Mouse (Mus musculus): ENCODE data around the gene Mrpl49.
"Not testable (repeated sequence)": the region's sequence is repeated elsewhere in the genome, so short reads cannot be mapped to it uniquely, and the experiment has no call there.

Gene Mrpl49

DNA sequence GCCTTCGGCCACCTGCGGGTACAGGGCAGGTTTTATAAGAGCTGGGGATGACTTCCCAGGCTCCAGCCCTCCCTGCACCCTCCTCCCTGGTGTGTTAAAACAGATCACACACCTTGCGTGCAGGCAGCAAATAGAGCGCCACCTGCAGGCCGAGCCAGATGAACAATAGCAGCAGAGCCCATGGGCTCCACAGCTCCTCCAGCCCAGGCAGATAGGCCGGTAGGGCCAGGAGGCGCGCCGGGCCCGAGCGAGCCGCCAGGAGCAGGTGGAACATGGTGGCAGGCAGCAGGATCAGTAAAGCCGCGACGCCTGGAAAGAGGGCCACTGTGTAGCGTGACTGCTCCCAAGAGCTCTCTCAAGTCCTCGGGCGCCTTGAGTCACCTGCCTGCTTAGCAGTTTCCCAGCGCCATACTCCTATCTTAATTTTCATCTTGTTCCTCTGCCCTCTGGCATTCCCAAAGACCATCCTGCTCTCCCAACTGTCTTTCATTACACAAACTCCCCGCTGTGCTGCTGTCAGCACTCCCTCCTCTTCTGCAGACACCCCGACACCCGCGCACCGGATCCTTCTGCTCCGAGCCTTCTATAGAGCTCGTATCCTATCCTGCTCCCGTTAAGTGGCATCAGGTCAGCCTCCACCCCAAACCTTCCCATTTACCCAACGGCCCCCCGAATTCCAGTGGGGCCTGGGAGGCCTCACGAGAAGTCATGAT, 9.6 kb upstream of the Mrpl49 start:
- peak; percentile 91 for DNase-seq

GRCm38 (mm10) chr19:6066571-6066970, 9.0 kb upstream of the Mrpl49 start:
- DNase-seq = no peak

DNA sequence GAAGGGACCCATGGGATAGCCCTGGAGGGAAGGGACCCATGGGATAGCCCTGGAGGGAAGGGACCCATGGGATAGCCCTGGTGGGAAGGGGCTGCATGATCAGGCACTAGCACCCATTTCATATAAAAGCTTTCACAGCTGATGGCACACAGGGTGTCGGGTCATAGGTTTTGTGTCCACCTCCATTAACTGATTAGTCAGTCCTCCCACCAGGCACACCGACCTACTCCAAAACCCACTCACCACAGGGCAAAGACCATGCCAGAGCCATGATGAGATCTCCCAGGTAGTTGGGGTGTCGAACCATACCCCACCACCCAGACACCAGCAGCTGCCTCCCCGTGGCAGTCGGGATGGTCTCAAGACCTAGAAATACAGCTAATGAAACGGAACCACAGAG, 5.5 kb upstream of the Mrpl49 start:
- no peak for DNase-seq

DNA sequence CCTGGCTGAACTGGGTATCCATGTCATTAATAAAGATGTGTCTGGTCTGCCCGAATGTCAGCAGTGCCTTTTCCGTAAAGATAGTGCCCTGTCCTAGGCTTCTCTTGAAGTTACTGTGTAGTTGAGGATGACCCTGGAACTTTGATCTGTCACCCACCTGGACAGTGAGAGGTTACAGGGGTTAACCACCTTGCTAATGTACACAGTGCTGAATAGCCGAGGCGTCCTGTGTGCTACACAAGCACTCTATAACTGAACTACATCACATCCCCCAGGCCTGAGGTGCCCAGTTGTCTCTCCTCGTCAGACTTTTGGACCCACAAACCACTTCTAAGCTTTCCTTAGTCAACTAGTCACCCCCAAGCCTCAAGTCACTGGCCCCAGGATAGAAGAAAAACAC, 4.8 kb upstream of the Mrpl49 start:
- DNase-seq = no peak

DNA sequence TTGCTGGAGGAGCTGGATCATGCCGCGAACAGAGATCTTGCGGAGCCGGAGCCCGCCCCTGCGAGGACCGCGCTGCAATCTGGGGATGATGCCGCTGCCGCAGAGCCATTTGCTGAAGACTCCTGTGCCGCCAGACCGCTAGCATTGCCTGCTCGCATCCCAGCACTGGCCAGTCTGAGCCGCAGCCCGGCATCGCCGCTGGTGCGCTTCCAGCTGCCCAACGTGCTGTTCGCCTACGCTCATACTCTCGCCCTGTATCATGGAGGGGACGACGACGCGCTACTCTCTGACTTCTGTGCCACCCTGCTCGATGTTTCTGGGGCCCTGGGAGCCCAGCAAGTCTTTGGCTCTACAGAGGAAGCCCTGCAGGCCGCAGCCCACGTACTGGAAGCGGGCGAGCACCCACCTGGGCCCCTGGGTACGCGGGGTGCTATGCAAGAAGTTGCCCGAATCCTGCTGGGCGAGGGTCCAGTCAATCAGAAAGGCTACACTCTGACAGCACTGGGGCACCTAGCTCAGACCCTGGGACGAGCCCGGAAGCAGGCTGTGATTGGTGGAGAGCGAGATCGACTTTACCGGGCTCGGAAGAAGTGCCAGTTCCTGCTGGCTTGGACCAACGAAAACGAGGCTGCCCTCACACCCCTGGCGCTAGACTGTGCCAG, 4.2 kb upstream of the Mrpl49 start:
- peak; percentile 69 for DNase-seq

GRCm38 (mm10) chr19:6061021-6061533, 3.5 kb upstream of the Mrpl49 start, which contains the start of gene Znhit2:
Znhit2 (plus strand) TSS chr19:6061192.
- DNase-seq = peak; percentile 93

GRCm38 (mm10) chr19:6058966-6059365, 1.4 kb upstream of the Mrpl49 start:
- no peak for DNase-seq

GRCm38 (mm10) chr19:6058513-6058912, 928 bp upstream of the Mrpl49 start:
- no peak for DNase-seq

GRCm38 (mm10) chr19:6056696-6057095, 889 bp downstream of the Mrpl49 start:
- DNase-seq = no peak

GRCm38 (mm10) chr19:6054296-6054695, 3.3 kb downstream of the Mrpl49 start:
- DNase-seq = no peak

DNA sequence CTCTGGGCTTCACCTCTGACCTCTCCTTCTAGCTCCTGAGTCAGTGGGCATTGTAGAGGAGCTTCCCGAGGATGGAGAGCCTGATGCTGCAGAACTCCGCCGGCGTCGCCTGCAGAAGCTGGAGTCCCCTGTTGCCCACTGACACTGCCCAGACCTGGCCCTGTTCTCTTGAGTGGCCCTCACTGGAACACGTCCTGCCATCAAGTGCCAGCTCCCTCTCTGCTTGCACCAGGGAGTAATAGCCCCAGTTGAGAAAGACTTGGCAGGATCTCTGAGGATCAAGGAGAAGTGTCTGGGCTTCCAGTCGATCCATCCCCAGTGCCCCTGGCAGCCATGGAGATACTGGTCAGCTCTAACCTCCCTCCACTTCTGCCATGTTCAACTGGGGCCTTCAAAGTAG, 5.1 kb downstream of the Mrpl49 start:
- DNase-seq = no peak

GRCm38 (mm10) chr19:6048681-6049410, 8.7 kb downstream of the Mrpl49 start:
- no peak for DNase-seq

DNA sequence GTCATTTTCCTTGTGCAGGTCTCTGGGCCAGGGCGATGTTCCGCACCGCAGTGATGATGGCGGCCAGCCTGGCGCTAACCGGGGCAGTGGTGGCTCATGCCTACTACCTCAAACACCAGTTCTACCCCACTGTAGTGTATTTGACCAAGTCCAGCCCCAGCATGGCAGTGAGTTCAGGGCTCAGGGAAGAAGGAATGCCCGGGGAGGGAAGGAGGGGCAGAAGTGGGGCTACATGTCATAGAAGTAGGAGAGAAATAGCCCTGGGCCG, 9.8 kb downstream of the Mrpl49 start:
- no peak for DNase-seq

- no peak for DNase-seq
Measured at GRCm38 (mm10) chr19:6047154-6047898, 10.3 kb downstream of the Mrpl49 start.

DNA sequence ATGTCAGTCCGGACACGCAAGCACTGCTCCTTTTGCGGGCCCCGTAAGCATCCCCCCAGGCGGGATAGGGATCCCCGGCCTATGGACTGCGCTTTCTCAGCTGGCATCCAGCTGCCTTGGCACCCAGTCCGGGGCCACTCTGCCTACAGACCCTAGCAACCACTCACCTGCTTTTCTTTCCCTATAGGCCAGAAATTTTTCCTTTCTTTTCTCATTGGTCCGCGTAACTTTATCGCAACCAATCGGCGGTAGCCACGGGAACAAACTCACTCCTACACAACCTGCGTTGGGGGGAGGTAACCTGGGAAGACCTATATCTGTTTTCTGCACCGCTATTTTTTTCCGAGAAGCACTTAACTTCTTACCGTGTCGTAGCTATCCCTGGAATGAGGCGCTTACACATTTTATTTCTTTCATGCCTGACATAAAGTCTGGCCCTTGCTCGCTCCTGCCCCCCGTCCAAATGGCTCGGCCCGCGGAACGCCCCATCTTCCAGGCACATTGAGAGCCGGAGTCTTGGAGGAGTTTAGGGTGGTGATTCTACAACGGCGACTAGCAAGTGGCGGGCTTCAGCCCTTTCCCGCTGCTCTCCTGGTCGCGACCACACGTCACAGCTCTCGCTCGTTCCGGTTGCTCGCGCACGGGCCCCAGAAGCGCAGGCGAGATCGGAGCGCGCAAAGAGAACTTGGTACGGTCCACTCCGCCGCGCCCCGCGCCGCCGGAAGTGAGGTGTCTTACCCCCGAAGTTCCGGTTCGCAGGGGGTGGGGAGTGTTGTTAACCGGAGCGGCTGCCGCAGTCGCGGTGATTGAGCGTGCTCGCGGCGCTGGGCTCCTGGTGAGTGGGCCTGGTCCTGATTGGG, 11.1 kb downstream of the Mrpl49 start, which contains the start of gene Syvn1:
TSS of gene Syvn1 (plus strand) at position 283 of the 860 bp plus-strand sequence.
- DNase-seq = peak; percentile 91

DNA sequence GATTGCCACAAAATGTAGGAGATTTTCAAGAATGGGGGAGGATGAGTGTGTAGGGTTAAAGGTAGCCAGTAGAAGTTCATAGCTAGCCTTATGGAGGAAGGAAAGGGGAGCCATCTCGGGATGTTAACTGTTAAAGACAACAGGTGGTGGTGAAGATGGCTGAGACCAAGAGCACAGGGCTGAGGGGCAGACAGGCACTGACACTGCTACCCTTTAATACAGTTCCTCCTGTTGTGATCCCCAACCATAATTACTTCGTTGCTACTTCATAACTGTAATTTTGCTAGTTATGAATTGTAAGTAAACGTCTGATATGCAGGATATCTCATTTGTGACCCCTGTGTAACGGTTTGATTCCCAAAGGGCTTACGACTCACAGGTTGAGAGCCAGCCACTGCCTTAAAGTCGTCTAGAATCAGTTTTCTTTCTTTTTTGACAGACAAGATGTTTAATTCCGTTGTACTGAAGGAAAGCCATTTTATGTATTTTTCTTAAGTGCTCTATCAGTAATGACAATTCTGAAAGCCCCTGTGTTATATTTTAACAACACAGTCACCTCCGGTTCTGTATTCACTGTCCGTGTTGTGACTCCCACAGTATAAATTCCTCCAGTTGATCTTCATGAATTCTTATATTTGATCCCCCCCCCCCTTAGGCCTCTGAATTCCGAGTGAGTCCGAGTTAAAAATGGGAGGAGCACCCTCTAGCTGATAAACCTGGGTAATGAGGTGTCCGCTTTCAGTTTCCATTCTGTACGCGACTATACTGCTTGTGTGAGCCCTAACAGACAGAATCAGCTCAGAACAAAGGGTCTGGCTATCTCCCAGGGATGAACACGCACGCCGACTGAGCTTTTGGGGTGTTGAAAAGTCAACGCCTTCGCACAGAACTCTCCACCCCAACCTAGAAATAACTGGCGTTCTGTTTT, 12.0 kb downstream of the Mrpl49 start:
- DNase-seq = no peak

DNA sequence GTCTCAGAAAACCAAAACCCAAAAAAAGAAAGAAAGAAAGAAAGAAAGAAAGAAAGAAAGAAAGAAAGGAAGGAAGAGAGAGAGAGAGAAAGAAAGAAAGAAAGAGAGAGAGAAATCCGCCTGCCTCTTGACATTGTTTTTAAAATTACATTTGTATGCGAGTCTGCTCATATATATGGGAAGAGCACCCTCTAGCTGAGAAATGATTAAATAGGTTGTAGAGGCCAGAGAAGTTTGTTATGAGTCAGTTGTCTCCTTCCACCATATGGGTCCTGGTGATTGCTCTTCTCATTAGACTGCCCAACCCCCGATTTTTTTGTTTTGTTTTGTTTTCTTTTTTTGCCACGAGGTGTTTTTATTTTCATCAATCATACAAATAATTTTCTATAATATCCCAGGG, 13.5 kb downstream of the Mrpl49 start:
- not testable (repeated sequence) for DNase-seq

GRCm38 (mm10) chr19:6042293-6042692, 15.3 kb downstream of the Mrpl49 start:
- DNase-seq = no peak

GRCm38 (mm10) chr19:6040002-6040401, 17.6 kb downstream of the Mrpl49 start:
- DNase-seq = no peak

DNA sequence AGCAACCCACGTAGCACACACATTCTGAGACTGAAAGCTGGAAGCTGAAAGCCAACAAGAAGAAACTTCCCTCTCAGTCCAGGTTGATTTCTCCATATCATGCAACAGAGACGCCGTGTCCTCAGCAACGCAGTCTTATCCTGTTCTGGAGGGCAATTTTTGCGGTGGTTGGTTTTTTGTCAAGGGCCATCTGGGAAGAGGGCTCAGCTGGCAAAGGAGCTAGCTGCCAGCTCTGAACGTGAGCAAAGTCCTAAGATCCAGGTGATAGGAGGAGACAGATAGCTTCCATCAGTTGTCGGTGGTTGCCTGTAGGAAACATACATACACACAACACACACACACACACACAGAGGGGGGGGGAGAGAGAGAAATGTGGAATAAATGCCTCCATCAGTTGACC, 19.3 kb downstream of the Mrpl49 start:
- no peak for DNase-seq

- no peak for DNase-seq
Measured at GRCm38 (mm10) chr19:6037695-6038094, 19.9 kb downstream of the Mrpl49 start.
